Mouse (Mus musculus): ENCODE data around the gene Acbd4. TPM values are rescaled to one million over a fixed set of nuclear protein-coding genes. Genes with fewer than 3 reads are reported as not detected.
A peak's percentile ranks its signal among the peaks of the same experiment; 100 is the strongest.

Gene Acbd4
- total RNA-seq, 2 experiments from 2014 or later = 58.4 to 64.4 TPM

DNA sequence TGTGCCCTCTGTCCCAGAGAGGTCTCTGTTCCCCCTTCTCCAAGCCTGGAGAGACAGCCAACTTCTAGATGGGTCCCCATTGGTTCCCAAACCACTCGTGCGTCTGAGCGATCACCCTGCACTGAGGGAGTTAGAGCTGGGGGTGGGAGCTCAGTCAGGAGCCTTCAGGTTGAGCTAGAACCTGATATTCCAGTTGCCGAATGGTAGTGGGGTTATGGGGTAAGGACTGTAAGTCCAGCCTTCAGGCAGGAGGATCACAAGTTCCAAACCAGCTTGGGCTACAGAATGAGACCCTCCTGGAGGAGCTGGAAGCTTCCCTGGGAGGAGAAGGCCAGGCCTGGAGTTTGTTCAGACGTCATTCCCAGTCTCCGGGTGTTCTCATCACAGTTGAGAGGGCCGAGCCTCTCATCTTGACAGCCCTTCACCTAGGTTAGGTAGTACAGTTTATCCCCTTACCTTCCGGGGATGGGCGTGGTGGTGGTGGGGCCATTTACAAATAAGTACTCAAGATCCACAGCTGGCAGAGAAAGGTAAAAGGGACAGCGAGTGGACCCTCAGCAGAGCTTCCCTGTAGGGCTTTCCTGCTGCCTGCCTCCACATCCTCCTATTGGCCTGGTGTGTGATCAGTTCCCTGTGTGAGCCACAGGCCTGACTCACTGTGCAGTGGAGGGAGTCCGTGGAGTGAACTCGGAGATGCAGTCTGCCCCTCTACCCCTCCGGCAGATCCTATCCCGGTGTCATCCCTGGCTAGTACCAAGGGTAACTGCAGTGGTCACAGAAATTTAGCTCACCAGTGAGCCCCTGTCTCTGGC is 38.7 kb downstream of the Acbd4 start:
- DNase-seq (ENCODE audit: low spot score in 2 of 2) = no peak

DNA sequence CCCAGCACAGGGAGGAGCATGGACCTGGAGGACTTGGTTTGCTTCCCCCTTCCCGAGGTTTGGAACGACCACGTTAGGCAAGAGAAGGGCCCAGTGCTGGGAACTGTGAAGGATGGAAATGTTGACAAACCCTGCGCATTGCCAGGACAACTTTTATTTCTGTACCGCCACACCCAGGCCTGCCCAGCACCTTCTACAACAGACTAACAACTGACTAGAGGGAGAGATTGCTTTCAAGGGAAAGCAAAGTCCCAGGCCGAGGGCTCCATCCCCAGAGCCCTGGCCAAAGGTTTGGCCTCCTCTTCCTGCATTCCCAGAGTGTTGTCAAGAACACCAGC is 39.2 kb downstream of the Acbd4 start:
- DNase-seq (ENCODE audit: low spot score in 2 of 2) = no peak

DNA sequence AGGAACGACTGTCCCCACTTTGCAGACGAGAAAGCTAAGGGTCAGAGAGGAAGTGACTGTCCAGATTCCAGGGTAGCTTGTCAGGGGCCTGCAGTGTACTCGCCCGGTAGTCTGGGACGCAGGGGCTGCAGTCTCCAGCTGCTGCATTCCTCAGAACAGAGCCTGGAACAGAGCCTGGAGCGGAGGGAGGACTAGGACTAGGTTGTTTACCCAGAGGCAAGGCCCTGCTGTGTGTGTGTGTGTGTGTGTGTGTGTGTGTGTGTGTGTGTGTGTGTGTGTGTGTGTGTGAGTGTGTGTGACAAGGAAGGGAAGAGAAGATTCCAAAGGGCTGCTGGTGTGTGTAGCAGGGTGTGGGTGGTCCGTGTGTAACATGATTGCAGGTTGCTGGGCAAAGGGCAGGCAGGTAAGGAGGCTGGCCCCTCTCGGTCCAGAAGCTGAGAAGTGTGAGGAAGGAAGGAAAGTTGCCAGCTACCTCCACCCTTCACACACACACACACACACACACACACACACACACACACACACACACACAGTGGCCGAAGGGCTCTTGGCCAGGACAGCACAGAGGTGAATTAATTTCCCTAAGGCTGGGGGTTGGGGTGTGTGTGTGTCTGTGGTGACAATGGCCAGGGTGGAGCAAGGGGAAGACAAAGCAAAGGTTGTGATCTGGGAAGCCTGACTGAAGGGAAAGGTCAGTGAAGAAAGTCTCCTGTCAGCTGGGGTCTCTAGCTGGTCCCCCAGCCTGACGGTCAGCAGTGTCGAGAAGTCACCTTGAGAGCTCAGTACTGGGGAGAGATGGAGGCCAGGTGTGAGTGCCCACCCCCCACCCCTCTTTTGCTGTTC is 39.8 kb downstream of the Acbd4 start:
- no peak for DNase-seq (ENCODE audit: low spot score in 2 of 2)

DNA sequence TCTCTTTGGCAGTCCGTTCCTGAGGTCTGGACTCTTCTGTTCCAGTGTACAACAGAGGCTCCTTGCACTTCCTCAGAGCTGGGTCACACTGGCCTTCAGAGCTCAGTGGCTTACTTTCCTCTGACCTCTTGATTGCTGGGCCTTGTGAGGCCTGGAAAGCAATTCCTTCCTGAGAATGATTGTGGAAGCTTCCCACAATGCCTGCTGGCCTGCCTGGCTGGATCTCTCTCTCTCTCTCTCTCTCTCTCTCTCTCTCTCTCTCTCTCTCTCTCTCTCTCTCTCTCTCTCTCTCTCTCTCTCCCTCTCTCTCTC is 40.4 kb downstream of the Acbd4 start:
- no peak for DNase-seq (ENCODE audit: low spot score in 2 of 2)

DNA sequence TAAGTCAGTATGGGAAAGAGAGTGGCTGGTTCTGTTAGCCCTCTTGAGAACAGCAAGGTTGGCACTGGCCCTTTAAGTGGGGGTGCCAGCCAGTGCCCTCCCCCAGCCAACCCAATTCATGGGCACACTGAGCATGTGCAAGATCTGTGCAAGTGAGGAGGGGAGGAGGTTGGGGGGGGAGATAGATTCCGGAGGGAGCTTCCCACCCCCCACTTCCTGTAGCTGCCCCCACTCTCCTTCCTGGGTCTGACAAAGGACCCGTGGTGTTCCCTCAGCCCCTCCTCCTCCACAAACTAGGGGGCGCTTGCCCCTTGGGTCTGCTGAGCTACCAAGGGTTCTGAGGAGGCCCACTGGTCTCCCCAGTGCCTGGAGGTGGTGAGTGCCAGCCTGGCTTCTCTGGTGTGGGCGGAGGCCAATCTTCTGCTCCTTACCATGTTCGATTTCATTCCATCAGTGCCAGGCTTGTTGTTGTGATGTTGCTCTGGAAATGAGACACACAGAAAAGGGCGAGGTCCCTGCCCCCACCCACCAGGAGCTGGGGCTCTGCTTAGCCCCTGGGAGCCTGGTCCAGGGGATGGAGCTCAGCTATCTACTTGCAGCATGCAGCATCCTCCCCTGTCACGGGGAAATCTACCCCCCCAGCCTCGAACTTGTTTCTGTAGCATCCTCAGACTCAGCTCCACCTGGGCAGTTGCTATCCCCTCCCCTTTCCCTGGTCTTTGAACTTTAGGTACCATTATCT is 41.1 kb downstream of the Acbd4 start:
- peak in 1 of 2 experiments; percentile 62 for DNase-seq (ENCODE audit: low spot score in 2 of 2)

DNA sequence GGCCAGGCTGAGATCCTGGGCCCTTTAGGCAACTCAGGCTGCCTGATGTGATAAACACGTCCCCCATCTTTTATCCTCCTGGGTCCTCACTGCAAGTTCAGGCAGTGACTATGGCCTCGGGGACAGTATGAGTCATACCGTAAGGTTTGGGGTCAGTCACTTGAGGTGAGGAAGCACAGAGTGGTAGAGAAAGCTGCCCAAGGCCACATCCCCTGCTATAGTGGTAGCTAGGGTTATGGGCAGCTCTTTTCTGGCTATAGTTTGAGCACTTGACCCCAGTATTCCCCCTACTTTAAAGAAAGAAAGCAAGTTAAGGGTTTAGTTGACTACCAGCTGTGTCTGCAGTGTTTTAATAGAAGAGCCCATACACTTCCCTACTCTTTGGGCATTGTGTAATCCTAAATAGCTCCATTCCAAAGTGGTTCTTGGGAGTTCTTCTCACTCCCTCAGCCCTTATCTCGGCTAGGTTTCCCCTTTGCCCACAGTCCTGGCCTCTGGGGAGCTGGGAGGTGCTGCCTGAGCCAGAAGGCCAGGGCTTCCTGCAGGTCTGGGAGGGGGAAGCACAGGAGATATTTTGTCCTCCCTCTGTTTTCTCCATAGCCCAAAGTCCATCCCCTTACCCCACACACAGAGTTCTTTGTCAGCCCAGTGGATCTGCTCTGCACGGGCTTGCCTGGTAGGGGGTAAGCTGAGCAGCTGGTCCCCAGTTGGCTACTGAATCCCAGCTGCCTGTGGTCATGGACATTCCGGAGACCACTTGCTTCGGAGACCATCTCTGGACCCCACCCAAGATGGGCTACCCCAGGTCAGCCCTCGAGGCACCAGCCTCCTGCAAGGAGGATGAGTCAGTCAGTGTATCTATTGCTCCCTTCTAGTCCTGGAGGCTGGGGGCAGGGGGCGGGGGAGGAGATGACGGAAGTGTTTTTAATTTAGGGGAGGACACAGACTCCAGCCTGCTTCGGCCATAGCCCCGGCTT is 43.1 kb downstream of the Acbd4 start:
- DNase-seq (ENCODE audit: low spot score in 2 of 2) = no peak

DNA sequence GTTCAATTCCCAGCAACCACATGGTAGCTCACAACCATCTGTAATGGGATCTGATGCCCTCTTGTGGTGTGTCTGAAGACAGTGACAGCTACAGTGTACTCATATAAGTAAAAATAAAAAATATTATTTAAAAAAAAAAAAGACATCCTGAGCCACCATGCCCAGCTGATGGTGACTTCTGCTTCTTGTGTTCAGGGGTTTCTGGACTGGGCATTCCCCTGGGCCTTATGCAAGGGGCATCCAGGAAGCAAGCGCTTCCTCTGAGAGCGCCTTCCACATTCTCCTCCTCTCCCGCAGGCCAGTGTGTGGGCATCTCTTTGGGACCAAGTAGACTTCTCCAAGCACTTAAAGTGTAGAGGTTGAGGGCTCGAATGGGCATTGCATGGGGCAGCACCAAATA is 44.9 kb downstream of the Acbd4 start:
- no peak for DNase-seq (ENCODE audit: low spot score in 2 of 2)

DNA sequence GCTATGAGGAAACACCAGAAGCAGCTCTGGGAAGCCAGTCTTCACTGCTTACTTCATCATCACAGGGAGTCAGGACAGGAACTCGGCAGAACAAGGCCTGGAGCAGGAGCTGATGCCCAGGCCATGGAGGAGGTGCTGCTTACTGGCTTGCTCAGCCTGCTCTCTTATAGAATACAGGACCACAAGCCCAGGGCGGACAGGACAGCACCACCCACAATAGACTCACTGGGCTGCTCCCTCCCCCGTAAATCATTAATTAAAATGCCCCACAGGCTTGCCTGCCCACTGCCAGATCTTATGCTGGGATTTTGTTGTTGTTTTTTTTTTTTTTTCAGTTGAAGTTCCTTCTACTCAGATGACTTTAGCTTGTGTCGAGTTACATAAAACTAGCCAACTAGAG is 46.3 kb downstream of the Acbd4 start:
- DNase-seq (ENCODE audit: low spot score in 2 of 2) = no peak

DNA sequence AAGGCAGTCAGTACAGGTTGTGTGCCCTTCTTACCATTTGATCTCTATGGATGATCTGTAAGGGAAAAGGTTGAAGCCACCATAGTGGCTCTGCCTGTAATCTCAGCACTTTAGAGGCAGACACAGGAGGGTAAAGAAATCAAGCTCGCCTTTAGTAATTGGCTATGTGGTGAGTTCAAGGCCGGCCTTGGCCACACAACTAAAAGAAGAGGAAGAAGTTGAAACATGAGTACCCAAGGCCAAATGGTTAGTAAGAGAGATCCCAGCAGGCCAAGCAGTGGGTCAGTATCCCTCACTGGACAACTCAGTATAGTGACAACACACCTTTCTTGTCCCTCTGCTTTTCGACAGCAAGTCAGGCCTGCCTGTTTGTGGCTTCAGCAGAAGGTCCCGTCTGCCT is 48.3 kb downstream of the Acbd4 start:
- DNase-seq (ENCODE audit: low spot score in 2 of 2) = no peak

DNA sequence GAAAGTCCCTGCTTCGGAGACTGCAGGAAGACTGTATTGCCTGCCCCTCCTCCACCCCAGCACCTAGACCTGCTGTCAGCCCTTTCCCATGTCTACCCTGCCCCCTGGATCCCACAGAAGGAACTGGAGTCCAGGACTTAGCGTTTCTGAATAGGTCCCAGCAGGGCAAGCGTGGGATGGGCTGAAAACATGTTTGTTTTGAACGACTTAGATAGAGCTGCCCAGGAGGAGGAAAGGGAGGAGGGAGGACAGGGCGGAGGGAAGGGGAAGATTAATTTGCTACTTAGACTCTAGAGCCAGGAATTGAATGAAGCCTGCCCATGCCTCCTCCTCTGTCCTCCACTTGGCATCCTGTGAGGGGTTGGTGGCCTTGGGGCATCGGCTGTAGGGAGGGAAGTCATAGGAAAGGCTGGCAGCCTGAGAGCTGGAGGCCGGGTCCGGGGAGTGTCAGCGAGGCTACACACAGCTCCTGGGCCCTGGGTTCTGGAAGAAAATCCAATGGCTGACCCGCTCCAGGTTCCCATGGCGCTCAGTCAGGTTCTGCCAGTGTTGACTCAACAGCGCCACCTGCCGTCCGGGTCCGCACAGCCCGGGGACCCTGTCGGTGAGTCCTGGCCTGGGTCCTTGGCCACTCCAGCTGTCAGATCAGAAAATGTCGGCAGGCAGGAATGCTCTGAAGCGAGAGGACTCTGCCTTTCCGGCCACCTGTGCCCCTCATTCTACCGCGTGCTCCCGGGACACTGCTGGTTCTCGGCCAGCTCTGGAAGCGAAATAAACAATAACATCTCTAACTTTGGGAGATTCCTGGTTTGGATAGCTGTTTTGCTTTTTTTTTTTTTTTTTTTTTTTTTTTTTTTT is 57.4 kb downstream of the Acbd4 start:
- peak; percentile 99 for DNase-seq (ENCODE audit: low spot score in 2 of 2)

DNA sequence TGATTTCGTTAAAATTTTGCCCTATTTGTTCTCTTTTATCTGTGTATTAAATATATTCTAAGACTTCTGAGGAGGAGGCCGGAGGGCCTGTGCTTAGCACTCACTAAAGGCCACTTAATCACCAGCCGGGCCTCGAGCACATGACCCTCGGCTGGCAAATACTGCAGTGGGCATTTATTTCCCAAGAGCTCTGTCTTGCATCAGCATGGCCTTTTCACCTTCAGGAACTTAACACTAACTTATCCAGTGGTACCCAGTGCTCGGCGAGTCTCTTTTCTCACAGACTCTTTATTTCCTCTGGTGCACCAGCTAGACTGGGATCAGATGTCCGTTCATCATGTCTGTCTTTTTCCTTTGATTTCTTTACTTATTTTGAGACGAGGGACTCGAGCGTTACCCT is 59.3 kb downstream of the Acbd4 start:
- no peak for DNase-seq (ENCODE audit: low spot score in 2 of 2)

DNA sequence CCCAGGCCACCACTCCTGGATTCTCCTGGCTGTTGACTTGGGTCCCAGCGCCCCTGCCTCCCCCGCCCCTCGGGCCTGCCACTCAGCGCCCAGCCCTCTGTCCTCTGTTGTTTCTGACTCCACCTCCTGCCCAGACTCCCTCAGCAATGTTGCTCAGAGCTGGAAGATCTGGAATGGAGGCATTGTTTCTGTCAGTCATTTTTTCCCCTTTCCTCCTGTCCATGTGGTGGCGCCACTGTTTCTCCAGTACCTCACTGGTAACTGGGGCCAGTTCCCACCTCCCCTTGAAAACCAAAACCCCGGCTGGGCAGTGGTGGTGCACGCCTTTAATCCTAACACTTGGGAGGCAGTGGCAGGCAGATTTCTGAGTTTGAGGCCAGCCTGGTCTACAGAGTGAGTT is 60.0 kb downstream of the Acbd4 start:
- no peak for DNase-seq (ENCODE audit: low spot score in 2 of 2)

Other genes with a start within 250 kb of the Acbd4 start
- 100 to 1,000 TPM; 116 to 119 TPM for gene Eftud2, start 220.7 kb upstream of the Acbd4 start, total RNA-seq (2021)
- 1 to 10 TPM in 1 of 2 experiments, under 1 TPM in 1; 0.82 to 1.0 TPM for gene Ccdc103, start 220.5 kb upstream of the Acbd4 start, total RNA-seq (2021)
- gene Fam187a, start 216.5 kb upstream of the Acbd4 start, total RNA-seq (2021) = not detected
- gene Gfap, start 200.8 kb upstream of the Acbd4 start, total RNA-seq (2021) = 1 to 10 TPM; 1.1 to 1.3 TPM
- gene Kif18b, start 176.6 kb upstream of the Acbd4 start, total RNA-seq (2021) = 10 to 100 TPM; 16.1 to 20.1 TPM
- gene C1ql1, start 155.0 kb upstream of the Acbd4 start, total RNA-seq (2021) = 10 to 100 TPM; 52.6 to 56.8 TPM
- 10 to 100 TPM; 77.3 to 79.8 TPM for gene Nmt1, start 73.5 kb upstream of the Acbd4 start, total RNA-seq (2021)
- gene Dcakd, start 73.3 kb upstream of the Acbd4 start, total RNA-seq (2021) = 100 to 1,000 TPM; 114 to 126 TPM
- gene Plcd3, start within 50 bp of the Acbd4 start, total RNA-seq (2021) = 1 to 10 TPM; 8.7 to 8.9 TPM
- gene Hexim1, start 14.5 kb downstream of the Acbd4 start, total RNA-seq (2021) = 10 to 100 TPM; 50.6 to 53.4 TPM
- 10 to 100 TPM; 10.4 to 11.8 TPM for gene Hexim2, start 30.7 kb downstream of the Acbd4 start, total RNA-seq (2021)
- gene Fmnl1, start 69.4 kb downstream of the Acbd4 start, total RNA-seq (2021) = 10 to 100 TPM; 13.4 to 14.2 TPM
- under 1 TPM; 0.45 to 0.70 TPM for gene 1700023F06Rik, start 106.9 kb downstream of the Acbd4 start, total RNA-seq (2021)
- gene Spata32, start 116.8 kb downstream of the Acbd4 start, total RNA-seq (2021) = not detected
- 1 to 10 TPM; 6.9 to 8.0 TPM for gene Map3k14, start 165.8 kb downstream of the Acbd4 start, total RNA-seq (2021)

Data from adrenal gland, postnatal 4 days (tissue).